Mouse (Mus musculus) T-helper 1 cell (primary cell): ENCODE results near the gene Fars2.
"Not testable (repeated sequence)": the region's sequence is repeated elsewhere in the genome, so short reads cannot be mapped to it uniquely, and the experiment has no call there.

Experiments
- in situ Hi-C: fragments of 300-600 bp; cut with MboI, MseI; formaldehyde crosslinking; loops from one replicate; pipeline ENCODE4 v1.15.1; 2025; ENCODE audit warnings: high pct_unique_total_duplicates

The Fars2 gene

DNA sequence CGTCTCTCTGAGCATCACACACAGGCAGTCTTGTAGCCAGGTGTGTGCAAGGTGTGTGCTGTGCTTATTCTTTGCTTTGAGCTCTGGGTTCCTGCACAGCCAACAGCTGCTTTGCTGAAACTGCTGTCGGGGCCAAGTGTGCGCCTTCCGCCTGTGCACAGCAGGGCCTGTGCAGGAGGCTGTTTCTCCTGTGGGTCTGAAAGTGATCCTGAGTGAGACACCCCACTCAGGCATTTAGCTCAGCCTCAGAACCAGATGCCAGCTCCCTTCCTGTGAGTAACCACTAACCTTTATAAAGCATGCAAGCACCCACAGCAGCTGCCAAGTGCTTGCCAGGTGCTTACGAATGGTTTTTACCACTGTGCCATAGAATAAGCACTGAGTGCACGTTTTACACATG, 249.1 kb downstream of the Fars2 start:
- in situ Hi-C loops: no loop called here

DNA sequence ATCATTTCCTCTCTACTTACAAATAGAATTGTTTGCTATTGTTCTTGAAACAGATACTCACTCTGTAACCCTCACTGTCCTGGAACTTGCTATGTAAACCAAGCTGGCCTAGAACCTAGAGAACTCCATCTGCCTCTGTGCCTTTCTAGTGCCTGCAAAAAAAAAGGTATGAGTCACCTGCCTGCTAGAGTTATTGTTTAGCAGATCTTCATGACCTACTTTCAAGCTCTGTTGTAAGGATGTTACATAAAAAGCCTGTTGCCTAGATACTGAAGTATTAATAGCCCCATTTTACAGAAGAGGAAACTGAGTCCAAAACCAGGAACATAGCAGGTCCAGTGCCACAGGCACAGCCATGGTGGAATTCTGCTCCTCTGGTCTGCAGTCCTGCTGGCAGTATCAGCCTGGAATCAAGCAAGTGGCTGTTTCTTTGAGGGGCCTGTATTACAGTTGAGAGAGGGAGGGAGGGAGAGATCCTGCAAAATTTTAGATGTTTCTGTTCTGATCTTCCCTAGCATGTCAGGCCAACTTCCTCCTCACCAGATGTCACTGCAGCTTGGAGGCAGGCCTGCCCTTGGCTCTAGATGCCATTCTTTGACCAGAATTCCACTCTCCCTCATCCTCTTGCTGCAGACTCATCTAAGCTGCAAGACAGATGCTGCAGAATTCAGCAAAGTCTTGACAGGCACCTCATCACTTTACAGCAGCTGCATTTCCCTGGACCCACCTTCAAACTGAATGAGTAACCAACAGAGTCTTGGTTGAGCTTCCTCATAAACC, 250.7 kb downstream of the Fars2 start:
- in situ Hi-C loops: no loop called here

DNA sequence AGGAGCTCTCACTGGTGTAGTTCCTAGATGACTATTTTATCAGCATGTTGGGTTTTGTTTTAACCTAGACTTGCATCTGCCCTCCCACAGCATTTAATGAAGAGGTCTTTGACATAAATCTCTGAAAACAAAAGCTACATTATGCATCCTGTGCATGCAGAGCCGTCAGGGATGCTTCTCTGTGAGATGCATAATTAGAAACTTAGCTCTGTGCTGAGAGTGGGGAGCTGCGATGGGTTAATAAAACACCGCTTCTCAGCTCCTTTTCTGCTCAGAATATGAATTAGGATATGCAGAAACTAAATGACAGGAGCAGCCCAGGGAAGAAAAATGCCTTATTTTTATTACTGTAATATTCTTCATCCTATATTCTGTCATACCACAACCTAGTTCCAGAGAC, 251.6 kb downstream of the Fars2 start:
- in situ Hi-C loops: no loop called here

- in situ Hi-C loops: no loop called here
Measured at GRCm38 (mm10) chr13:36369400-36369799, 252.2 kb downstream of the Fars2 start.

- in situ Hi-C loops: no loop called here
Measured at GRCm38 (mm10) chr13:36383236-36383635, 266.0 kb downstream of the Fars2 start.

GRCm38 (mm10) chr13:36386074-36386473, 268.9 kb downstream of the Fars2 start:
- in situ Hi-C loops: no loop called here

DNA sequence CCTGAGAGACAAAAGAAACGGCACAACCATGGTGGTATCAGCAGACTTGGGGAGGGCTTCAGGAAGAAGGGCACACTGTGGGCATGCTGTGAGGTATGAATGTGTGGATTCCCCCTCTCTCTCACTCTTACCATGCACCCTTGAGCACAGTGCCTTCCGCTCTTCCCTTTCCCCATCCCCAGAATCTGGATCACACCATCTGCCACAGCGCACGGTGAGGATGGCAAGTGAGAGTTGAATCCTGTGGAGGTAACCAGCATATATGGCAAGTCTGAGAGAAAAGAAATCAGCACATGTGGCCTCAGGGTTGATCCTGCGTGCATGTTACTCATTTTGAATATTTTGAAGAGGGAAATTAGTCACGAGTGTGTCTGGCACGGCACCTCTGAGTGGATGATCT, 274.7 kb downstream of the Fars2 start:
- in situ Hi-C loops: no loop called here

DNA sequence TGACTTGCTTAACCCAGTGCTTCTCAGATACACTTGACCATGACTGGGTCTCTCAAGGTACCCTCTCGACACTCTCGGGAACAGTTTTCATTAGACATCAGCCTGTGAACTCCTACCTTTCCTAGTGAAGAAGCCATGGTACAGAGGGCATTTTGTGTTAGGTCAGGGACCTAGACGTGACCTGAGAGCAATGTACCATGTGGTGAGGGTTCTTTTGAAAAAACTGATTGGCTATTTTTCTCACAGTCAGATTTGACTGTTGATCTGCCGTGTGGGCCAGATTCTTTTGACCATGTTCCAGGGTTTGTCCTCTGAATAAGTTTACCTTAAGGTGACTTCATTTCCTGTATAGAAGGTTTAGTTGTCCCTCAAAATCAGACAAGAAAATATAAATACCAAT, 275.5 kb downstream of the Fars2 start:
- in situ Hi-C loops: no loop called here

GRCm38 (mm10) chr13:36401011-36401410, 283.8 kb downstream of the Fars2 start:
- in situ Hi-C loops: no loop called here

GRCm38 (mm10) chr13:36413276-36413675, 296.1 kb downstream of the Fars2 start:
- in situ Hi-C loops: no loop called here

DNA sequence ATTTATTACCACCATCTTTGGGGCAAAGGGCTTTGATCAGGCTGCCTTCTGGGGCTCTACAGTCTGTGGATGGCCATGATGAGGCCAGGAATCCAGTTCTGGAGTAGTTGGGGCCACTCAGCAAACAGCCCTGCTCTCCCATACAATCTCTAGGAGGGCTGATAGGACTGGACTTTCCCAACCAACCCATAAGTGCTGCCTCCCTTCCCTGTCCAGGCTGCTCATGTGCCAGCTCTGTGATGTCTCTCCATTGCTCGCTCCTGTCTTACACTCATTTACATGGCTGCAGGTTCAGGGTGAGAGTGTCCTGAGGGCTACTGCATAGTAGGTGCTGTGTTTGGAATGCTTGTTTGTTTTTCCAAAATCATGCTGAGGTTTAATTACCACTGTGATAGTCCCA, 298.0 kb downstream of the Fars2 start:
- in situ Hi-C loops: no loop called here

DNA sequence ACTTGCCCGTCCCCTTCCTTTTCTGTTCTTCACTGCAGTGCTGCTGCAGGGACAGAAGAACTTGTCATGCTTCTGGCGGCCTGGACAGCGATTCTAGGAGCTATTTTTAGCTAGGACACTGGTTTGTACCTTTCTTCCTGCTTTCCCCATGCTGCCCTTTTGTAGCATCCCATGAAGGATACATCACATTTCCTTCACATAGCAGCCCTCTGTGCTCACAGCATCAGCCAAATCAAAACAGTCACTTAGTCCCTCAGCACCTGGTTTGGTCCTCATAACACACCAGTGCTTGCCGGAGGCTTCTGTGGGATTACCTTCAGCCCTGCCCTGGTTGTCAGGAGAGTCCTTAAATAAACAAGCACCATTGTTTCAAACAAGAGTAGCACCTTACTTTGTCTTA, 299.3 kb downstream of the Fars2 start:
- in situ Hi-C loops: no loop called here

DNA sequence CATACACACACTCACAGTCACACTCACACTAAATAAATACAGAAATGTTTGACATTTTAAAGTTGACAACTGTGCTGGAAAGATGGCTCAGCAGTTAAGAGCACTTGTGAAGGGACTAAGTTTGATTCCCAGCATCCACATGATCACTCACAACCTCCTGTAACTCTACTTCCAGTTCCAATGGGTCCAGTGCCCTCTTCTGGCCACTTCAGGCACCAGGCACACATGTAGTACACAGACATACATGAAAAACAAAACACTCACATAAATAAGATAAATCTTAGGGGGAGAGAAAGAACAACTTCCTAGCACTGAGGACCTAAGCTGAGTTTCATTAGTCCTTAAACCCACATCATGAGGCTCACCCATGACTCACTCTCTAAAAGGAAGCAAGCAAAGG, 302.1 kb downstream of the Fars2 start:
- in situ Hi-C loops: no loop called here

- in situ Hi-C loops: no loop called here
Measured at GRCm38 (mm10) chr13:36422446-36422845, 305.2 kb downstream of the Fars2 start.

DNA sequence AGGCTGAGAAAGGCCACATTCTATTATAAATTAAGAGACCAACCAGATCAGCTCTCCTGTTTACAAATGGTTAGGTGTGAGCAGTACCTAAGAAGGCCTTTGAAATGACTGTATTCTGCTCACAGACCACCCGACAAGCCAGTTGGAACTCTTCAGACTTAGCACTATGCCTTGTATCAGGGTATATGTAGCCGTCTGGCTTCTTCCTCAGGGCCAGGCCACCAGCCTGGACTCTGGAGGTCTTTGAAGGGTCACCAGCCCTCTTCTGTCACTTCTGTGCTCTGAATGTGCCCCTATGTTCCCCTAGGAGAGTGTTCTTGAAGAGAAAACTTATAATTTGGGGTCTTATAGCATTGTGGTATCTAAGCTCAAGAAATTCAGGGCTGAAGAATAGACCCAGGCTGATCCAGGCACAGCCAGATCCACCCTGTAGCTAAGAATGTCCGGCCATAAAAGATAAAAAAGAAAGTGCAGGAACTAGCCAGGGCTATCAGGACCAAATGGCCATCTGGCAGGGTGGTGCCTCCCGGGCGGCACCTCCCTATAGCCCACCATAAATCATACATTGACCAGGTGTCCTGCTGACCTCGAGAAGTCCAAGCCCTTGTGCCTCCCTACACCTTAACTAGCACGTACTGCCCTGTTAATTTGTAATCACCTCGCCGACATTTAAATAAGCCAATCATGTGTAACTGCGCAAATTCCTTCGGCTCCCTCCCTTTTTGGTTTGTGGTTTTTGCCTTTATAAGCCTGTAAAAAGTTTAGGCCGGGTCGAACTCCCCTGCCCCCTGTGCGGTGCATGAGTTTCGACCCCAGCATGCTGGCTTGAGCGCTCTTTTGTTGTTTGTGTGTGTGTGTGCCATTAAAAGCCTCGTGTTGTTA, 308.9 kb downstream of the Fars2 start:
- in situ Hi-C loops: not testable (repeated sequence)

DNA sequence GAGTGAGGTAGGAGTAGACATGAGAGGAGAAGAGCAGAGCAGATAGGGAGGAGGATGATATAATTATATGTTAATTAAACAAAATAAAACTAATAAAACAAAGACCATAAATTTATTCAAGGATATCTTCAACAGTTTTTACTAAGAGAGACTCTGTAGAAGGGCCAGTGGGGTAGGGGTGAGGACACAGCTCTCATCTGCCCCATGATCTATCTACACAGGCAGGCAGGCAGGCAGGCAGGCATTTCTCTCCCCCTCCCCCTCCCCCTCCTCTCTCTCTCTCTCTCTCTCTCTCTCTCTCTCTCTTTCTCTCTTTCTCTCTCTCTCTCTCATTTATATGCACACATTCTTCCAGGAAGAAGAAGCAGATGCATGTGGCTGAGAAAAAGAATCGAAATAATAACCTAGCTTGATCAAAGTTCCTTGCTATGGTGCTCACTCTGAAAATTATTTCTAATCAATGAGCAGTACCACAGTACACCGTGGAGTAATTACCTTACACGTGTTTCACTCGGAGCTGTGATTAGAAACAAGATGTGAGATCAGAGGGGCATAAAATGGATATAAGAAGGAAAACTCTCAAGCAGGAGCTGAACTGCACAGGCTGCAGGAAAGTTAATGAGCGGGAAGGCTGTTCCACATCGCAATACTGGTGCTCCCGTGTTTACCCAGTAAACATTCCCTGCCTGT, 312.4 kb downstream of the Fars2 start:
- in situ Hi-C loops: no loop called here

DNA sequence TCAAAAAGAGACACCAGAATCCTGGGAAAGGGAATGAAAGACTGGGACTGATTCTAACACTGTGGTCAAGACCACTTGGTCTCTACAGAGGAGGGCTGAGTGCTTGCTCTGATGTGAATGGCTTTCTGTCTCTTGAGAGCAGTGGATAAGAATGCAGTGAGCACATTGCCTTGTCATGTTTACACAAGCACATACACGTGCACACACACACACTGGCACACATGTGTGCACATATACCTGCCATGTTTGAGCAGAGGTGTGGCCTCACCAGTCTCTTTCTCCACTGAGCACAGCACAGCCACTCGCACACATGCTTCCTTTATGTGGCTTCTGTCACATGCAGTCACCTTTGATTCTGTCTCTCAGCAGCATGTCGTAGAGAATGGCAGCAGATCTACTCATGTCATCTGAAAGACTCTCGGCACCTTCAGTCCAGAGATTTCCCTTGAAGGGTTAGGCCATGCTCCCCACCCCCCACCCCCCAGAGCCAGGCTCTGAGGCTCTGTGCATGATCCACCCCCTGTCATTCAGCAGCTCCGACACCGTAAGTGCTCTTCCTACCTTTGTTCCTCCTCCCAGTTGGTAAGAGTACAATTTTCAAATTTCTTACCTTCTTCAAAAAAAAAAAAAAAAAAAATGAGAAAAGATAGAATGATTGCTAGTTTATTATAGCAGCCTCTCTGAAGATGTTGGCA, 313.4 kb downstream of the Fars2 start:
- in situ Hi-C loops: no loop called here

- in situ Hi-C loops: no loop called here
Measured at GRCm38 (mm10) chr13:36431974-36432518, 314.8 kb downstream of the Fars2 start.

- in situ Hi-C loops: no loop called here
Measured at GRCm38 (mm10) chr13:36444748-36445423, 327.7 kb downstream of the Fars2 start.

DNA sequence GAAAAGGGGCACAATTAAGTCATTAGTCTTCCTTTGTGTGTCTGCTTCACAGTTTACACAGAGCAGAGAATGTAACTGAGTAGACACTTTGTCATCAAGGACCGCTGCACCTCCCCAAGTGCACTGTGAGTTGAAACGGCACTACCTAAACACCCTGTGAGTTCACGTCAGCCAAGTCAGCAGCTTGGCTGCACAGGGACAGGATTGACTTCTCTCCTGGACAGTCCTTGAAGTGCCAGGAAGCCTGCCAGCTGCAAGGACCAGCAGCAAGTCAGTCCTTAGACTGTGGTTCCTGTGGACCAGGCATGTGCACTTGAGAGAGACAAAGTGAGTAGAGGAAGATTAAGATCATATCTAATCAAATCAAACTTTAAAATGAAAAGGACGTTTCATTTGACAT, 330.7 kb downstream of the Fars2 start:
- in situ Hi-C loops: no loop called here

DNA sequence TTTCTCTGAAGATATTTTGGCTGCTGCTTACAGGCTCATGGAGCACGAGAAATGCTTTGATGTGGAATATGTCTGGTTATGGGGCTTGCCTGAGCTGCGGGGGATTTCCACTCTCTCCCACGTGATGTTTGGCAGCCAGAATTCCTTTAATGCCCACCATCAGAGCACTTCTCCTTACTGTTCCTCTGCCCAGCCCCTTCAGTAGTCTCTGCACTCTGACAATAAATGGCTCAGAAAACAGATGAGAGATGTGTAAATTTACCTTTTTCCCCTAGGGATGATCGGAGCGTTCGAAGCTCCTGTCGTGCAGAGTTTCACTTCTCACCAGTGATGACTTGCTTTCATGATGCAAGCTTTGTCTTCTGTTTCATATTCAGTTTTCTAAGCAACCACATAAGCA, 331.4 kb downstream of the Fars2 start:
- in situ Hi-C loops: no loop called here
